Mouse (Mus musculus) MEL (cell line): Measurements from ENCODE around the gene Pla2g4b. TPM values are rescaled to one million over a fixed set of nuclear protein-coding genes. Genes with fewer than 3 reads are reported as not detected.

Source experiments
- DNase-seq: peaks from one replicate; pipeline ENCODE4 v3.0.0; 2011; ENCODE audit warnings: low read depth, low spot score
- H3K27ac ChIP-seq: 2 replicates; pipeline ENCODE4 v1.5.1; 2012; ENCODE audit warnings: low read depth, mild to moderate bottlenecking, control low read depth, low read length, moderate library complexity; ENCODE audit not compliant: control insufficient read depth
- H3K27me3 ChIP-seq, 2 experiments: fragments of 150-350 bp in 1 of 2; sonication (generic) in 1 of 2; 2 replicates each; pipeline ENCODE4 v1.6.1; 2012; ENCODE audit warnings: low read length in 2 of 2, mild to moderate bottlenecking in 2 of 2, improper control_type of control experiment in 1 of 2, moderate library complexity in 1 of 2; ENCODE audit not compliant: insufficient read depth in 2 of 2, control insufficient read depth in 1 of 2
- H3K36me3 ChIP-seq, 2 experiments: 2 replicates each; pipeline ENCODE4 v1.6.1; 2012 to 2014; ENCODE audit warnings: low read length in 2 of 2, improper control_type of control experiment in 1 of 2, inconsistent platforms in 1 of 2, mild to moderate bottlenecking in 1 of 2; ENCODE audit not compliant: insufficient read depth in 2 of 2, control insufficient read depth in 1 of 2
- H3K4me1 ChIP-seq, 2 experiments: fragments of 150-350 bp in 1 of 2; sonication (generic) in 1 of 2; 2 replicates each; pipeline ENCODE4 v1.6.1; 2012; ENCODE audit warnings: low read length in 2 of 2, improper control_type of control experiment in 1 of 2, mild to moderate bottlenecking in 1 of 2; ENCODE audit not compliant: insufficient read depth in 2 of 2, control insufficient read depth in 1 of 2
- H3K4me3 ChIP-seq, 2 experiments: fragments of 150-350 bp in 1 of 2; sonication (generic) in 1 of 2; 2 replicates each; pipeline ENCODE4 v1.5.1; 2012; ENCODE audit warnings: low read depth in 2 of 2, low read length in 2 of 2, mild to moderate bottlenecking in 2 of 2, moderate library complexity in 2 of 2, control low read depth in 1 of 2, improper control_type of control experiment in 1 of 2; ENCODE audit not compliant: control insufficient read depth in 1 of 2, insufficient read depth in 1 of 2
- H3K79me2 ChIP-seq: 2 replicates; pipeline ENCODE4 v1.6.1; 2012; ENCODE audit warnings: mild to moderate bottlenecking, low read length, moderate library complexity; ENCODE audit not compliant: control insufficient read depth, poor library complexity, insufficient read depth
- H3K9ac ChIP-seq: 2 replicates; pipeline ENCODE4 v1.6.1; 2012; ENCODE audit warnings: low read depth, mild to moderate bottlenecking, control low read depth, low read length, moderate library complexity; ENCODE audit not compliant: control insufficient read depth, poor library complexity, severe bottlenecking
- H3K9me3 ChIP-seq: fragments of 150-350 bp; sonication (generic); replicated peaks from 2 replicates; pipeline ENCODE4 v1.6.1; 2012; ENCODE audit warnings: mild to moderate bottlenecking, low read length, improper control_type of control experiment, moderate library complexity; ENCODE audit not compliant: insufficient read depth
- CHD1 ChIP-seq: IDR thresholded peaks from 2 replicates; pipeline ENCODE4 v1.6.1; 2012; ENCODE audit warnings: low read depth, mild to moderate bottlenecking, inconsistent platforms, low read length, improper control_type of control experiment
- CHD2 ChIP-seq: IDR thresholded peaks from 2 replicates; pipeline ENCODE4 v1.6.1; 2011; ENCODE audit warnings: low read length, improper control_type of control experiment
- CTCF ChIP-seq, 3 experiments: IDR thresholded peaks in 2 of 3; conservative IDR thresholded peaks in 1 of 3; 2 replicates each; pipeline ENCODE4 v1.5.1; 2011 to 2012; ENCODE audit warnings: low read length in 3 of 3, low read depth in 2 of 3, mild to moderate bottlenecking in 2 of 3, improper control_type of control experiment in 1 of 3, inconsistent platforms in 1 of 3, mixed read lengths in 1 of 3, moderate library complexity in 1 of 3; ENCODE audit not compliant: control insufficient read depth in 1 of 3, insufficient read depth in 1 of 3, poor library complexity in 1 of 3, severe bottlenecking in 1 of 3
- ETS1 ChIP-seq: IDR thresholded peaks from 2 replicates; pipeline ENCODE4 v1.6.1; 2012; ENCODE audit warnings: low read depth, mild to moderate bottlenecking, inconsistent platforms, low read length, improper control_type of control experiment, moderate library complexity
- GATA1 ChIP-seq: IDR thresholded peaks from 2 replicates; pipeline ENCODE4 v1.6.1; 2011; ENCODE audit warnings: low read depth, low read length, improper control_type of control experiment
- HCFC1 ChIP-seq: IDR thresholded peaks from 2 replicates; pipeline ENCODE4 v1.6.1; 2012; ENCODE audit warnings: low read depth, mild to moderate bottlenecking, inconsistent platforms, low read length, improper control_type of control experiment, moderate library complexity
- JUND ChIP-seq: IDR thresholded peaks from 2 replicates; pipeline ENCODE4 v1.6.1; 2011; ENCODE audit warnings: low read depth, mild to moderate bottlenecking, improper control_type of control experiment, low read length
- KAT2A ChIP-seq: conservative IDR thresholded peaks from 2 replicates; pipeline ENCODE4 v1.6.1; 2012; ENCODE audit warnings: low read depth, low read length, improper control_type of control experiment, inconsistent platforms
- MAFK ChIP-seq: IDR thresholded peaks from 2 replicates; pipeline ENCODE4 v1.6.1; 2011; ENCODE audit warnings: low read depth, mild to moderate bottlenecking, low read length, improper control_type of control experiment, borderline replicate concordance
- MAX ChIP-seq: IDR thresholded peaks from 2 replicates; pipeline ENCODE4 v1.6.1; 2011; ENCODE audit warnings: low read length, improper control_type of control experiment
- MEF2A ChIP-seq: IDR thresholded peaks from 2 replicates; pipeline ENCODE4 v1.6.1; 2014; ENCODE audit warnings: low read depth, mild to moderate bottlenecking, inconsistent platforms, low read length, improper control_type of control experiment; ENCODE audit not compliant: poor library complexity, insufficient replicate concordance, severe bottlenecking; ENCODE audit errors: extremely low read depth
- MYB ChIP-seq: IDR thresholded peaks from 2 replicates; pipeline ENCODE4 v1.6.1; 2011; ENCODE audit warnings: mild to moderate bottlenecking, low read depth, low read length, improper control_type of control experiment
- MYC ChIP-seq: IDR thresholded peaks from 2 replicates; pipeline ENCODE4 v1.6.1; 2011; ENCODE audit warnings: low read depth, mild to moderate bottlenecking, low read length, improper control_type of control experiment, moderate library complexity
- NELFE ChIP-seq: IDR thresholded peaks from 2 replicates; pipeline ENCODE4 v1.6.1; 2011; ENCODE audit warnings: low read depth, low read length, improper control_type of control experiment
- NRF1 ChIP-seq: IDR thresholded peaks from 2 replicates; pipeline ENCODE4 v1.6.1; 2014; ENCODE audit warnings: low read depth, mild to moderate bottlenecking, inconsistent platforms, low read length, improper control_type of control experiment, moderate library complexity; ENCODE audit not compliant: poor library complexity, insufficient read depth, severe bottlenecking
- POLR2AphosphoS5 ChIP-seq: IDR thresholded peaks from 2 replicates; pipeline ENCODE4 v1.6.1; 2012; ENCODE audit warnings: low read depth, borderline replicate concordance, mild to moderate bottlenecking, inconsistent platforms, low read length, moderate library complexity, mixed read lengths
- RCOR1 ChIP-seq: IDR thresholded peaks from 2 replicates; pipeline ENCODE4 v1.6.1; 2012; ENCODE audit warnings: low read depth, mild to moderate bottlenecking, inconsistent platforms, low read length, improper control_type of control experiment
- SIN3A ChIP-seq: IDR thresholded peaks from 2 replicates; pipeline ENCODE4 v1.6.1; 2012; ENCODE audit warnings: low read length, improper control_type of control experiment, inconsistent platforms
- SMC3 ChIP-seq: IDR thresholded peaks from 2 replicates; pipeline ENCODE4 v1.6.1; 2011; ENCODE audit warnings: low read depth, low read length, improper control_type of control experiment
- UBTF ChIP-seq: IDR thresholded peaks from 2 replicates; pipeline ENCODE4 v1.6.1; 2012; ENCODE audit warnings: low read depth, mild to moderate bottlenecking, inconsistent platforms, low read length, improper control_type of control experiment, moderate library complexity, borderline replicate concordance; ENCODE audit not compliant: insufficient read depth
- ZC3H11A ChIP-seq: IDR thresholded peaks from 2 replicates; pipeline ENCODE4 v1.6.1; 2012; ENCODE audit warnings: low read depth, mild to moderate bottlenecking, inconsistent platforms, low read length, improper control_type of control experiment
- ZKSCAN1 ChIP-seq: IDR thresholded peaks from 2 replicates; pipeline ENCODE4 v1.6.1; 2012; ENCODE audit warnings: low read depth, mild to moderate bottlenecking, inconsistent platforms, low read length, improper control_type of control experiment, moderate library complexity
- ZMIZ1 ChIP-seq: IDR thresholded peaks from 2 replicates; pipeline ENCODE4 v1.6.1; 2012; ENCODE audit warnings: low read depth, mild to moderate bottlenecking, inconsistent platforms, low read length, improper control_type of control experiment, moderate library complexity
- polyA plus RNA-seq, 2 experiments: library from polyadenylated mRNA; stranded (reverse) in 1 of 2; unstranded in 1 of 2; fragments of >175 nt in 1 of 2; fragments of >200 nt in 1 of 2; gene quantifications; 2 replicates each; pipeline versions ENCODE4 v1.2.1 to v1.2.4; 2012; ENCODE audit warnings: low replicate concordance in 2 of 2, low read depth in 1 of 2; ENCODE audit not compliant: insufficient read length in 2 of 2, insufficient read depth in 1 of 2, missing spikeins in 1 of 2
- total RNA-seq: library from RNA; depleted of rRNA; stranded (reverse); fragments of 300-350 nt; gene quantifications from 2 replicates; pipeline ENCODE4 v1.2.3, GENCODE M21; 2012

Pla2g4b gene
- total and polyA plus RNA-seq, 3 experiments = 0.32 to 0.54 TPM; not detected in 1

GRCm38 (mm10) chr2:120051405-120051804 lies 18.2 kb downstream of the Pla2g4b start:
- no peak for DNase-seq
- no peak overlapping the region for H3K27ac ChIP-seq
- no peak for TF ChIP-seq ZKSCAN1
- TF ChIP-seq POLR2AphosphoS5 = no peak
- TF ChIP-seq JUND = no peak
- no peak for TF ChIP-seq ZC3H11A
- TF ChIP-seq, all 39 proteins: peak for 0
- Histone ChIP-seq H3K9me3 (no peaks in the 10 kb centered on the region), H3K4me3 (no peak overlapping the region), H3K4me1 (no peaks in the 10 kb centered on the region), H3K9ac (no peak overlapping the region), H3K79me2 (no peaks in the 10 kb centered on the region), H3K27me3 (no peaks in the 10 kb centered on the region; a peak in 2 of 4 replicates), H3K36me3 (no peaks in the 10 kb centered on the region)

- Histone ChIP-seq H3K27me3 (peaks cover 0 to 2% of the 10 kb centered on the region in 2 experiments; a peak in 1 of 4 replicates), H3K79me2 (no peaks in the 10 kb centered on the region), H3K27ac (no peak overlapping the region), H3K4me1 (no peaks in the 10 kb centered on the region), H3K36me3 (no peaks in the 10 kb centered on the region), H3K9ac (no peak overlapping the region), H3K9me3 (no peaks in the 10 kb centered on the region), H3K4me3 (no peak overlapping the region)
- no peak for TF ChIP-seq MAX
- no peak for TF ChIP-seq MYB
- TF ChIP-seq GATA1 = no peak
- TF ChIP-seq MAFK = no peak
- no peak for TF ChIP-seq KAT2A
- no peak for TF ChIP-seq ETS1
- no peak for TF ChIP-seq HCFC1
- TF ChIP-seq CHD2 = no peak
- TF ChIP-seq JUND = no peak
- no peak for TF ChIP-seq SIN3A
- TF ChIP-seq CHD1 = no peak
- DNase-seq = no peak
These were observed 21.7 kb downstream of the Pla2g4b start for GRCm38 (mm10) chr2:120054771-120055552.

- Histone ChIP-seq H3K4me3 (no peak overlapping the region), H3K4me1 (no peaks in the 10 kb centered on the region), H3K79me2 (no peaks in the 10 kb centered on the region), H3K27me3 (peaks cover 0 to 2% of the 10 kb centered on the region in 2 experiments; a peak in 1 of 4 replicates), H3K27ac (no peak overlapping the region), H3K36me3 (no peaks in the 10 kb centered on the region), H3K9ac (no peak overlapping the region), H3K9me3 (no peaks in the 10 kb centered on the region)
- no peak for DNase-seq
- TF ChIP-seq NELFE (no peak), MAFK (no peak), CTCF (IDR thresholded peaks at IDR 0.05 in 2 of 3, conservative IDR thresholded peaks at IDR 0.05 in 1 of 3; ENCODE audit: control insufficient read depth in 1 of 3, insufficient read depth in 1 of 3, low read depth in 2 of 3, low read length in 3 of 3, poor library complexity in 1 of 3, severe bottlenecking in 1 of 3) (no peak), SMC3 (no peak), CHD1 (no peak), ZMIZ1 (no peak), MEF2A (no peak), ZKSCAN1 (no peak), MYC (no peak), UBTF (no peak), RCOR1 (no peak), NRF1 (no peak), SIN3A (no peak)
These were observed 22.7 kb downstream of the Pla2g4b start for GRCm38 (mm10) chr2:120055923-120056322.
